Mouse (Mus musculus): ENCODE results near the gene Olfr288. TPM values are rescaled to one million over a fixed set of nuclear protein-coding genes. Genes with fewer than 3 reads are reported as not detected.

The Olfr288 gene
- total RNA-seq, 2 experiments from 2014 or later = not detected

Other genes starting within 250 kb of the Olfr288 start
- gene Tmem106c, start 231.3 kb downstream of the Olfr288 start, total RNA-seq (2021) = 10 to 100 TPM; 38.1 to 49.5 TPM
- 10 to 100 TPM in 1 of 2 experiments, under 1 TPM in 1; 0.33 to 17.3 TPM for gene Col2a1, start 190.8 kb downstream of the Olfr288 start, total RNA-seq (2021)
- gene Pfkm, start 103.0 kb downstream of the Olfr288 start, total RNA-seq (2021) = 100 to 1,000 TPM in 1 of 2 experiments, 10 to 100 TPM in 1; 77.0 to 168 TPM
- gene Senp1, start 101.8 kb downstream of the Olfr288 start, total RNA-seq (2021) = 10 to 100 TPM; 17.2 to 22.8 TPM
- gene Asb8, start 29.9 kb downstream of the Olfr288 start, total RNA-seq (2021) = 10 to 100 TPM; 43.2 to 54.1 TPM
- 1 to 10 TPM; 1.2 to 1.5 TPM for gene Ccdc184, start 28.4 kb downstream of the Olfr288 start, total RNA-seq (2021)
- gene Gm44579, start 25.4 kb upstream of the Olfr288 start, total RNA-seq (2021) = not detected
- not detected for gene Olfr287, start 25.5 kb upstream of the Olfr288 start, total RNA-seq (2021)
- gene Olfr286, start 38.9 kb upstream of the Olfr288 start, total RNA-seq (2021) = not detected
- not detected for gene H1fnt, start 61.8 kb upstream of the Olfr288 start, total RNA-seq (2021)
- 1 to 10 TPM; 3.9 to 7.4 TPM for gene Zfp641, start 100.6 kb upstream of the Olfr288 start, total RNA-seq (2021)
- gene Olfr285, start 121.8 kb upstream of the Olfr288 start, total RNA-seq (2021) = not detected
- gene Olfr284, start 145.4 kb upstream of the Olfr288 start, total RNA-seq (2021) = not detected
- gene Olfr283, start 185.4 kb upstream of the Olfr288 start, total RNA-seq (2021) = not detected
- not detected for gene Olfr282, start 235.7 kb upstream of the Olfr288 start, total RNA-seq (2021)

Data from adrenal gland, postnatal 10 days (tissue).